Mouse (Mus musculus): ENCODE results near the gene Eci2. TPM values are rescaled to one million over a fixed set of nuclear protein-coding genes. Genes with fewer than 3 reads are reported as not detected.
"Not testable (repeated sequence)": the region's sequence is repeated elsewhere in the genome, so short reads cannot be mapped to it uniquely, and the experiment has no call there.

The Eci2 gene
- polyA plus RNA-seq, 1 experiment from 2014 or later, result 113 TPM

DNA sequence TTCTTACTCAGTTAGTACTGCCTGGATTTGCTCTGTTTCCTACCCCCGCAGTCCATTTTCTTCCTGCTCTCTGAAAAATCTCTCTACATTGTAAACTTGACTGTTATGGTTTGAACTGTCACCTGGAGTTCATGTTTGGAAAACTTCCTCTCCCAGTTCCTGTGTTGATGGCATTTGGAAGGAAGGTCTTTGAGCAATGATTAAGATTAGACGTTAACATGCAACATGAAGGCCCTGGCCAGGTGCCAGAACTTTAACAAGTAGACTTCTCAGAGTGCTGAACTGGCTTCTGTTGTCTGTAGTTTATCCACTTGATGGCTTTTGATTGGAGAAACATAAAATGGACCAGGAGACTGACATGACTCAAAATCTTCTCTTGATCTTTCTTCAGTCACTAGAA lies 31.0 kb downstream of the Eci2 start:
- ATAC-seq (replicated peaks; ENCODE audit: insufficient number of reproducible peaks, low FRiP score, low TSS enrichment), result no peak
- no peaks in the 10 kb centered on the region for H3K36me3 ChIP-seq (ENCODE audit: control insufficient read depth, insufficient read depth, low read length)
- no peak overlapping the region for H3K9ac ChIP-seq (ENCODE audit: low read depth, low read length)
- H3K4me2 ChIP-seq, result no peak overlapping the region
- H3K4me3 ChIP-seq (ENCODE audit: low read depth, low read length), result no peak overlapping the region
- no peaks in the 10 kb centered on the region for H3K9me3 ChIP-seq (replicated peaks; ENCODE audit: control insufficient read depth, low read length)
- 72% methylated on average over 2 of the region's 2 CpGs for WGBS (ENCODE audit: insufficient replicate concordance)
- peaks cover 6% of the 10 kb centered on the region for H3K4me1 ChIP-seq (ENCODE audit: control insufficient read depth, insufficient read depth, low read length)
- H3K27me3 ChIP-seq (ENCODE audit: control insufficient read depth, insufficient read depth, low read length), result no peaks in the 10 kb centered on the region
- no peak overlapping the region for H3K27ac ChIP-seq (ENCODE audit: low read depth, low read length)

- Histone ChIP-seq H3K9ac (ENCODE audit: low read depth, low read length) (peak overlapping the region; percentile 89), H3K36me3 (ENCODE audit: control insufficient read depth, insufficient read depth, low read length) (0 out of 2 replicates have a peak, but pooled peaks cover 3% of the 10 kb centered on the region), H3K27ac (ENCODE audit: low read depth, low read length) (peak overlapping the region; percentile 88), H3K9me3 (replicated peaks; ENCODE audit: control insufficient read depth, low read length) (no peaks in the 10 kb centered on the region), H3K27me3 (ENCODE audit: control insufficient read depth, insufficient read depth, low read length) (no peaks in the 10 kb centered on the region), H3K4me2 (peak overlapping the region; percentile 74), H3K4me3 (ENCODE audit: low read depth, low read length) (peak overlapping the region; percentile 72), H3K4me1 (ENCODE audit: control insufficient read depth, insufficient read depth, low read length) (peaks cover 6% of the 10 kb centered on the region)
- ATAC-seq (replicated peaks; ENCODE audit: insufficient number of reproducible peaks, low FRiP score, low TSS enrichment), result peak; percentile 97
- 2% methylated on average over 33 of the region's 33 CpGs for WGBS (ENCODE audit: insufficient replicate concordance)
Measured at GRCm38 (mm10) chr13:34993983-34994811, 32.7 kb downstream of the Eci2 start.

DNA sequence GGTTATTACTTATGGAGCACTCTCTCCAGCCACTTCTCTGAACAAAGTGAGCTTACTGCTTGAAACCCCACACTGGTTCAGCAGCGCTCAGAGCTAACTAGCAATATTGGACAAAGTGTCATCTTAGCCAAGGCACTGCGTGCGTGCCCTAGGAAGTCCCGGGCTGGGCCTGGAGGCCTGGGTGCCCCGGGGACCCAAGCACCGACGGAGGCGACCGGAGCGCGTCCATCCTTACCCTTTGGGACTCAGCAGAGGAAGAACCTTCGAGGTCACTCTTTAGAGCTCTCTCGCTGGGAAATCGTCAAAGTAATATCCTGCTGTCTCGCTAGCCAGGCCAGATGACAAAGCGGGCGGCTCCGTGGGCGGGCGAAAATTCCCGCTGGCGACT lies 33.3 kb downstream of the Eci2 start:
- no peaks in the 10 kb centered on the region for H3K27me3 ChIP-seq (ENCODE audit: control insufficient read depth, insufficient read depth, low read length)
- peak; percentile 53 for ATAC-seq (replicated peaks; ENCODE audit: insufficient number of reproducible peaks, low FRiP score, low TSS enrichment)
- peak overlapping the region; percentile 89 for H3K9ac ChIP-seq (ENCODE audit: low read depth, low read length)
- peak overlapping the region; percentile 72 for H3K4me3 ChIP-seq (ENCODE audit: low read depth, low read length)
- H3K27ac ChIP-seq (ENCODE audit: low read depth, low read length), result peak overlapping the region; percentile 88
- H3K36me3 ChIP-seq (ENCODE audit: control insufficient read depth, insufficient read depth, low read length), result peaks cover 6% of the 10 kb centered on the region
- H3K9me3 ChIP-seq (replicated peaks; ENCODE audit: control insufficient read depth, low read length), result no peaks in the 10 kb centered on the region
- peak overlapping the region; percentile 74 for H3K4me2 ChIP-seq
- WGBS (ENCODE audit: insufficient replicate concordance), result 2% methylated on average over 22 of the region's 22 CpGs
- peaks cover 6% of the 10 kb centered on the region for H3K4me1 ChIP-seq (ENCODE audit: control insufficient read depth, insufficient read depth, low read length)

- ATAC-seq (replicated peaks; ENCODE audit: insufficient number of reproducible peaks, low FRiP score, low TSS enrichment), result no peak
- H3K9ac ChIP-seq (ENCODE audit: low read depth, low read length), result peak overlapping the region; percentile 89
- peak overlapping the region; percentile 72 for H3K4me3 ChIP-seq (ENCODE audit: low read depth, low read length)
- 78% methylated on average over 4 of the region's 4 CpGs for WGBS (ENCODE audit: insufficient replicate concordance)
- peaks cover 9% of the 10 kb centered on the region for H3K36me3 ChIP-seq (ENCODE audit: control insufficient read depth, insufficient read depth, low read length)
- no peaks in the 10 kb centered on the region for H3K27me3 ChIP-seq (ENCODE audit: control insufficient read depth, insufficient read depth, low read length)
- peak overlapping the region; percentile 74 for H3K4me2 ChIP-seq
- peak overlapping the region; percentile 88; the same call in 1 of the 2 replicates for H3K27ac ChIP-seq (ENCODE audit: low read depth, low read length)
- H3K4me1 ChIP-seq (ENCODE audit: control insufficient read depth, insufficient read depth, low read length), result peaks cover 6% of the 10 kb centered on the region
- no peaks in the 10 kb centered on the region for H3K9me3 ChIP-seq (replicated peaks; ENCODE audit: control insufficient read depth, low read length)
Measured at GRCm38 (mm10) chr13:34993085-34993484, 33.8 kb downstream of the Eci2 start.

DNA sequence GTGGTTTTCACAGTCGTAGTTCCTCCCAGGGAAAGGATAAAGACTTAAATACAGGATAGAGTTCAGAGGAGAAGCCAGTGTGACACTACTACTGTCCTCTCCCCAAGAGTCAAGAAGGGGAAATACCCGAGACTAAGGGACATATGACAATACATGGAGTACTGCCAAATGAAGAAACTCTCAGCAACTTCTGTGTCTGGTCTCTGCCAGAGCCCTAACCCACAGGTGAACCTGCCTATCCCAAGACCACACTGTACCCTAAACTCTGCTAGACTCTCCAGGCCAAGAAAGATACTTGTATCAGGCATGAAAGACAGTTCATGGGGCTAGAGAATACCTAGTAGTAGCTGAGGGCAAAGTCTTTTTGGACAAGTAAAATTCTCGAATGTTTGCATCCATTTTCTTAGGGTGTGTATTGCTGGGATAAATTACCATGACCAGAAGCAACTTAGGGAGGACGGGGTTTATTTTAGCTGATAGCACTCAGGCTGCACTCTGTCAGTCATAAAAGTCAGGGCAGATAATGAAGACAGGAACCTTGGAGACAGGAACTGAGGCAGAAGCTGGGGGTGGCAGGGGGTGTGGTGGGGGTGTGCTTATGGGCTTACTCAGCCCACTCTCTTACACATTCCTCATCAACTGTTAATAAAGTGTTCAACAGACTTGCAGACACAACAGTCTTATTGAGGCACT lies 35.2 kb downstream of the Eci2 start:
- WGBS (ENCODE audit: insufficient replicate concordance), result 66% methylated on average over 4 of the region's 4 CpGs
- peaks cover 6% of the 10 kb centered on the region for H3K4me1 ChIP-seq (ENCODE audit: control insufficient read depth, insufficient read depth, low read length)
- H3K4me2 ChIP-seq, result no peak overlapping the region; the same call in 1 of the 2 replicates
- no peak overlapping the region for H3K27ac ChIP-seq (ENCODE audit: low read depth, low read length)
- H3K9ac ChIP-seq (ENCODE audit: low read depth, low read length), result no peak overlapping the region
- H3K4me3 ChIP-seq (ENCODE audit: low read depth, low read length), result no peak overlapping the region
- H3K9me3 ChIP-seq (replicated peaks; ENCODE audit: control insufficient read depth, low read length), result no peaks in the 10 kb centered on the region
- no peak for ATAC-seq (replicated peaks; ENCODE audit: insufficient number of reproducible peaks, low FRiP score, low TSS enrichment)
- peaks cover 12% of the 10 kb centered on the region for H3K36me3 ChIP-seq (ENCODE audit: control insufficient read depth, insufficient read depth, low read length)
- H3K27me3 ChIP-seq (ENCODE audit: control insufficient read depth, insufficient read depth, low read length), result no peaks in the 10 kb centered on the region

DNA sequence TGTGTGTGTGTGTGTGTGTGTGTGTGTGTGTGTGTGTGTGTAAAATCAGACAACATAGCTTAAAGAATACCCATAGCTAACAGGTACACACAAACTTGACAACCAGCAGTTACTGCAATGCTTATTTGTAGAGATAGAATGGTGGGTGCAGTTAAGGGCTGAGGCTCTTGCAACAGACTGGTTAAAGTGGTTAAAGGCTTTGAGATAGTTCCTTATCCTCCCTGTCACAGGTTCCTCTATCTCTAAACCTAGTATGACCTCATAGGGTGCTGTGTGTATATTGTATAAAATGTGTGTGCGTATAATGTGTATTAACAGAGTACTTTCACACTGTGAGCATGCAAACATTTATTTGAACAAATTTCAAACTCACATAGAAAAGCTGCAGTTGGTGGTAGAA lies 43.4 kb downstream of the Eci2 start:
- not testable (repeated sequence) for H3K9me3 ChIP-seq (replicated peaks; ENCODE audit: control insufficient read depth, low read length); H3K4me2 ChIP-seq; H3K27ac ChIP-seq (ENCODE audit: low read depth, low read length); H3K27me3 ChIP-seq (ENCODE audit: control insufficient read depth, insufficient read depth, low read length); H3K4me1 ChIP-seq (ENCODE audit: control insufficient read depth, insufficient read depth, low read length); ATAC-seq (replicated peaks; ENCODE audit: insufficient number of reproducible peaks, low FRiP score, low TSS enrichment); H3K9ac ChIP-seq (ENCODE audit: low read depth, low read length); H3K4me3 ChIP-seq (ENCODE audit: low read depth, low read length)
- WGBS (ENCODE audit: insufficient replicate concordance), result 96% methylated on average over 1 of the region's 1 CpGs
- H3K36me3 ChIP-seq (ENCODE audit: control insufficient read depth, insufficient read depth, low read length), result peaks cover 24% of the 10 kb centered on the region

DNA sequence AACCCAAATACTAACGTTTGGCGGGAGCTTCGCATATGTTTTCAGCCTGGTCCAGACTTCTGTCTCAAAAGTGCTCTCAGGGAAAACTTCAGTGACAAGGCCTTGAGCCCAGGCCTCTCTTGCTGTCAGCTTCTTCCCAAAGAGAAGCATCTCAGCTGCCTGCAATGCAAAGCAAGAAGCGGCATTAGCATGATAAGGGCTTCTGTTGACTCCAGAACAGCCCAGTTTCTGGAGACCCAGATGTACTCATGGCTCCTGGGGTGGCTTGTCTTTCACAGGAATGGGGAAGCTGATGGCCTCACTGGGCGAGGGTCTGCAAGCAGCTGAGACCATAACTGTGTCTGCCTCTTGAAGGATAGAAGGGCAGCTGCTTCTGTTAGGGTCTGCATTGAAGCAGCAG lies 48.3 kb downstream of the Eci2 start:
- not testable (repeated sequence) for H3K27me3 ChIP-seq (ENCODE audit: control insufficient read depth, insufficient read depth, low read length); H3K27ac ChIP-seq (ENCODE audit: low read depth, low read length); H3K9ac ChIP-seq (ENCODE audit: low read depth, low read length); H3K4me3 ChIP-seq (ENCODE audit: low read depth, low read length); H3K4me1 ChIP-seq (ENCODE audit: control insufficient read depth, insufficient read depth, low read length); H3K9me3 ChIP-seq (replicated peaks; ENCODE audit: control insufficient read depth, low read length); H3K4me2 ChIP-seq; ATAC-seq (replicated peaks; ENCODE audit: insufficient number of reproducible peaks, low FRiP score, low TSS enrichment)
- H3K36me3 ChIP-seq (ENCODE audit: control insufficient read depth, insufficient read depth, low read length), result peaks cover 13% of the 10 kb centered on the region
- WGBS (ENCODE audit: insufficient replicate concordance), result 75% methylated on average over 5 of the region's 5 CpGs

- no peak overlapping the region for H3K4me2 ChIP-seq
- no peak for ATAC-seq (replicated peaks; ENCODE audit: insufficient number of reproducible peaks, low FRiP score, low TSS enrichment)
- no peaks in the 10 kb centered on the region for H3K27me3 ChIP-seq (ENCODE audit: control insufficient read depth, insufficient read depth, low read length)
- H3K4me3 ChIP-seq (ENCODE audit: low read depth, low read length), result no peak overlapping the region
- H3K9me3 ChIP-seq (replicated peaks; ENCODE audit: control insufficient read depth, low read length), result no peaks in the 10 kb centered on the region
- H3K27ac ChIP-seq (ENCODE audit: low read depth, low read length), result no peak overlapping the region
- H3K9ac ChIP-seq (ENCODE audit: low read depth, low read length), result no peak overlapping the region
- H3K36me3 ChIP-seq (ENCODE audit: control insufficient read depth, insufficient read depth, low read length), result peaks cover 13% of the 10 kb centered on the region
- WGBS (ENCODE audit: insufficient replicate concordance), result 87% methylated on average over 3 of the region's 3 CpGs
- H3K4me1 ChIP-seq (ENCODE audit: control insufficient read depth, insufficient read depth, low read length), result no peaks in the 10 kb centered on the region
Measured at GRCm38 (mm10) chr13:34977410-34977809, 49.5 kb downstream of the Eci2 start.

All from heart, embryonic 11.5 days (tissue).